Mouse (Mus musculus): Measurements from ENCODE around the gene Amacr. TPM values are rescaled to one million over a fixed set of nuclear protein-coding genes. Genes with fewer than 3 reads are reported as not detected.

Gene Amacr
- polyA plus RNA-seq (2021; fragmentation: Nextera tagmentation) = 14.1 and 14.7 TPM in 2 replicates
- long read RNA-seq, experiment 1, transcript Amacr-201 (5 exons, 2,577 nt) = major isoform, 72 of 76 reads
- long read RNA-seq, experiment 1, partial matches to known transcripts = 2 of 76 reads
- long read RNA-seq, experiment 1, other reads (novel, unspliced or antisense) = 2 of 76 reads
- long read RNA-seq, experiment 2, transcript Amacr-201 (5 exons, 2,577 nt) = major isoform, 31 of 34 reads
- long read RNA-seq, experiment 2, partial matches to known transcripts = 1 of 34 reads
- long read RNA-seq, experiment 2, other reads (novel, unspliced or antisense) = 2 of 34 reads

DNA sequence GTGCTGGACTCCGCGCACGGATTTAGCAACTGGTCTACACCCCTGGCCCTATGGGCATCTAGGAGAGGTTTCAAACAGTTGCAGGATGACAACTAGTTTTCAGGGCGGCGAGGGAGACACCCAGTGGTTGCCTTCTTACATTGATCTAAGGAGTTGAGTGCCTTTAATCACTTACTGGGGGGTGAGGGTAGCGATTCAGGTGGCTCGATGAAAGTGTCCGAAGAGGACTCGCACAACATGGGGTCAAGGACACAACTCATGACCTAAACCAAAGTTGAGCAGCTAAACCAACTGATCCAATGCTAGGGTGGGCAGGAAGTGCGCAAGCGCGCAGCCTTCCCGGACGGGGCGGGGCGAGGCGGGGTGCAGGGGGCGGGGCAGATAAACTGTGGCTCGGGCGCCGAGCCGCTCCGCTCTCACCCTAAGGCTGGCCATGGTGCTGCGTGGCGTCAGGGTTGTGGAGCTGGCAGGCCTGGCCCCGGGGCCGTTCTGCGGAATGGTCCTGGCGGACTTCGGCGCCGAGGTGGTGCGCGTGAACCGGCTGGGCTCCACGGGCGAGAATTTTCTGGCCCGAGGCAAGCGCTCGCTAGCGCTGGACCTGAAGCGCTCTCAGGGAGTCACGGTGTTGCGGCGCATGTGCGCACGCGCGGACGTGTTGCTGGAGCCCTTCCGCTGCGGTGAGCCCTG is at the start of gene Amacr:
Gene Amacr, plus strand, starts transcription at position 380 of the 687 bp plus-strand sequence.

DNA sequence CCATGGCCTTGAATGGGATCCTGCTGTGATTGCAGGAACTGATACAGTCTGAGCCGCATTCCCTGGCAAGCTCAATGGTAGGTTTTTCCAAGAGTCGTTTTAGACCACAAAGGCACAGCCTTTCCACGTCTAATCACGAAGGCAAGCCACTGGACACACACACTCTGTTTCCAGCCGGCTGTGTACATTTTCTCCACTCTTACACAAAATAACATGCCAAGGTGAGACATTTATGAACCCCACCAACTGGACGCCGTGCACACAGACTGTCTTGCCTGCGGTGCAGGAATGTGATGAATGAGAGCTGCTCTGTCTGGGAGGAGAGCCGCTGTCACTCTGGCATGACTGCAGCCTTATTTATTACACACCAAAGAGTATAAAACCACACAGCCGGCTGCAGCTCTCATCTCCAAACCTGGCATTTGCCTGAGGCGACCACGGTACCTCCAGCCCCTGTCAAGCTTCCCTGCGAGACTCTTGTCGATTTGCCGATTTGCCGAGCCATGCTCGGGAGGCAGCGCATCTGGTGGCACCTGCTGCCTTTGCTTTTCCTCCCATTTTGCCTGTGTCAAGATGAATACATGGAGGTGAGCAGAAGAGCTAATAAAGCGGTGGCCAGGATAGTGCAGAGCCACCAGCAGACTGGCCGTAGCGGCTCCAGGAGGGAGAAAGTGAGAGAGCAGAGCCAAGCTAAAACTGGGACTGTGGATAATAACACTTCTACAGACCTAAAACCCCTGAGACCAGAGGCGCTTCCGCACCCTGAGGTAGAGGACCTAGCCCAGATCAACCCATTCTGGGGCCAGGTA is 29.4 kb upstream of the Amacr start, which contains the start of gene C1qtnf3:
Gene C1qtnf3, plus strand, starts transcription at position 382 of the 809 bp plus-strand sequence.

DNA sequence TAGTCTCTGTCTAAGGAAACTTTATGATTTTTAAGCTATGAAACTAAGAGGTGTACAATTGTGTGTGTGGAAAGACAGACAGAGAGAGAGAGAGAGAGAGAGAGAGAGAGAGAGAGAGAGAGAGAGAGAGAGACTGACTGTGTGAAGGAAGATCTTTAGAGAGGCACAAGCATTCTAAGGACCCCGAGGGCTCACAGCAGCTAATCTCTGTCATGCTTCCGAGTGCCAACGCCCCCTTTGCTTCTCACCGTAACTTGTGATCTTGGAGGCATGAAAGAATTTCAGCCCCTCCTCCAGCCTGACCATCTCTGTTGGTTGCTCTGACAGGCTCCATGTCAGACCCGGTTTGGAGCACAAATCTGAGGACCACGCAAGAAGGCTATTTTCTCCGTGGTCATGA is 18.9 kb downstream of the Amacr start, which contains the start of gene Slc45a2:
Gene Slc45a2, plus strand, starts transcription at position 301 of the 400 bp plus-strand sequence.

DNA sequence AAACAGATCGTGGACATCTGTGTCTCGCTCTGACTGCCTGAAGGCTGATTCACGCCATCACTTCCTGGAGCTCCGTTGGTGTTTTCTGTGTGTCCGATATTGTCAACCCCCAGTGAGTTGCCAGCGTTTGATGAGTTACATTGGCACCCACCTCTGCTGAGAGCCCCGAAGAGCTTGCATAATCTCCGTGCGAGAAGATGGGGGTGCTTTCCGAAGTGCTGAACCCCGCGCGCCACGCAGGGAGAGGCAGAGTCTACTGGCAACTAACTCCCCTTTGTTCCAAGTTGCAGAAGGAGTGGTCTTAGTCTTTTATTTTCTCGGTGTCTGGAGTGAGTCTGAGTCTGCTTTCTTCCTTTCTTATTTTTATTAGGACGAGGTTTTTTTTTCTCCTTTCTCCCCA is 56.2 kb downstream of the Amacr start, which contains the start of gene Rxfp3:
Gene Rxfp3, minus strand, starts transcription at position 281 of the 400 bp plus-strand sequence.

Other genes with a start within 250 kb of the Amacr start
- 0.09 TPM in 1 of 2 replicates, not detected in the other for gene C1qtnf3, start 29.4 kb upstream of the Amacr start, polyA plus RNA-seq (2021; fragmentation: Nextera tagmentation)
- gene Slc45a2, start 19.0 kb downstream of the Amacr start, polyA plus RNA-seq (2021; fragmentation: Nextera tagmentation) = not detected in 2 replicates
- gene Rxfp3, start 56.2 kb downstream of the Amacr start, polyA plus RNA-seq (2021; fragmentation: Nextera tagmentation) = 0.49 and 0.75 TPM in 2 replicates
- 0.04 TPM in 1 of 2 replicates, not detected in the other for gene Adamts12, start 83.0 kb downstream of the Amacr start, polyA plus RNA-seq (2021; fragmentation: Nextera tagmentation)

All from left cerebral cortex, adult 6 months (tissue).